Mouse (Mus musculus): Measurements from ENCODE around the gene Bcl2l15. TPM values are rescaled to one million over a fixed set of nuclear protein-coding genes. Genes with fewer than 3 reads are reported as not detected.

Bcl2l15 gene
- total RNA-seq, 2 experiments from 2014 or later: 0.88 to 1.2 TPM

GRCm38 (mm10) chr3:103864200-103864599 is 31.8 kb downstream of the Bcl2l15 start:
- no peak for DNase-seq (ENCODE audit: low spot score in 2 of 2)

GRCm38 (mm10) chr3:103867424-103867971 is 35.1 kb downstream of the Bcl2l15 start:
- no peak for DNase-seq (ENCODE audit: low spot score in 2 of 2)

GRCm38 (mm10) chr3:103868008-103868407 is 35.6 kb downstream of the Bcl2l15 start:
- no peak for DNase-seq (ENCODE audit: low spot score in 2 of 2)

- DNase-seq (ENCODE audit: low spot score in 2 of 2): no peak
These were observed 40.3 kb downstream of the Bcl2l15 start for GRCm38 (mm10) chr3:103872663-103873098.

GRCm38 (mm10) chr3:103874329-103874728 is 41.9 kb downstream of the Bcl2l15 start:
- no peak for DNase-seq (ENCODE audit: low spot score in 2 of 2)

- no peak for DNase-seq (ENCODE audit: low spot score in 2 of 2)
These were observed 53.5 kb downstream of the Bcl2l15 start for GRCm38 (mm10) chr3:103885946-103886345.

- peak; percentile 12 to 68 for DNase-seq (ENCODE audit: low spot score in 2 of 2)
These were observed 55.2 kb downstream of the Bcl2l15 start for GRCm38 (mm10) chr3:103887581-103887980.

GRCm38 (mm10) chr3:103893374-103893773 is 61.0 kb downstream of the Bcl2l15 start:
- DNase-seq (ENCODE audit: low spot score in 2 of 2): no peak

Other genes starting within 250 kb of the Bcl2l15 start
- gene Atg4a-ps, start 186.5 kb upstream of the Bcl2l15 start, total RNA-seq (2021): under 1 TPM in 1 of 2 experiments, not detected in 1; 0.90 TPM
- 10 to 100 TPM; 11.1 to 12.6 TPM for gene Olfml3, start 94.6 kb upstream of the Bcl2l15 start, total RNA-seq (2021)
- not detected for gene Gm10964, start 93.2 kb upstream of the Bcl2l15 start, total RNA-seq (2021)
- 10 to 100 TPM; 91.2 to 91.3 TPM for gene Hipk1, start 41.0 kb upstream of the Bcl2l15 start, total RNA-seq (2021)
- gene Dclre1b, start 23.2 kb upstream of the Bcl2l15 start, total RNA-seq (2021): 1 to 10 TPM; 8.9 to 9.1 TPM
- 10 to 100 TPM; 13.0 to 16.2 TPM for gene Ap4b1, start 23.1 kb upstream of the Bcl2l15 start, total RNA-seq (2021)
- gene Gm43064, start 23.0 kb upstream of the Bcl2l15 start, total RNA-seq (2021): under 1 TPM; 0.30 to 0.45 TPM
- 1 to 10 TPM; 1.2 to 1.5 TPM for gene Ptpn22, start 27.2 kb downstream of the Bcl2l15 start, total RNA-seq (2021)
- gene Rsbn1, start 81.5 kb downstream of the Bcl2l15 start, total RNA-seq (2021): 10 to 100 TPM; 16.5 to 17.3 TPM
- 10 to 100 TPM; 39.2 to 39.7 TPM for gene Phtf1, start 135.5 kb downstream of the Bcl2l15 start, total RNA-seq (2021)

All from layer of hippocampus, postnatal 14 days (tissue).